Mouse (Mus musculus): Measurements from ENCODE around the gene Tut7.

DNA sequence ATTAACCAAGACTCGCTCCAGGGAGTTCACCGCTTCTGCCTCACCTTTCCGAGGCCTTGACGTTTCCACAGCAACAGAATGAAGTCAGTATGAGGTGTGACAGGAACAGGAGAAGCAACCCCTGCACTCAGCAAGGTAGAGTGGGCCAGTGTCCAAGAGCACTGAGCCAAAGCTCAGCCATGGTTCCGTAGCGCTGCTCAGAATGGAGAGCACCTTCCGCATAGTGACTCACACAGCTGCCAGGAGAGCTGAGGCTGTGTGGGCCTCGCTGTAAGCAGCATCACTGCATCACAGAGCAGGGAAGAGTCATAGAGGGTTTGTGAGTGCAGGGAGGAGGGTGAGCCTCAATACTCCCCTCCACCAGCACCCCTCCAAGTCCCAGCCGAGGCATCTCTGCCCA lies 76.2 kb downstream of the Tut7 start, which contains the start of gene 1700014D04Rik:
- TF ChIP-seq POLR2A (IDR thresholded peaks at IDR 0.05; ENCODE audit: extremely low read depth, insufficient read depth, low read length), result no peak
- no peak for TF ChIP-seq CTCF (IDR thresholded peaks at IDR 0.05; ENCODE audit: extremely low read depth, insufficient read depth, low read length)

Measured in cortical plate, adult 2 months (tissue).